Mouse (Mus musculus) hindbrain, embryonic 15.5 days (tissue): ENCODE measurements around the gene Cyfip2. TPM values are rescaled to one million over a fixed set of nuclear protein-coding genes. Genes with fewer than 3 reads are reported as not detected.
A peak's percentile ranks its signal among the peaks of the same experiment; 100 is the strongest.

Source experiments
- ATAC-seq: fragments of 200-750 bp; cut with Nextera tagmentation; 2 replicates; pipeline ENCODE4 v1.8.0; 2017; ENCODE audit warnings: low read depth, moderate number of reproducible peaks, moderate TSS enrichment; ENCODE audit not compliant: low FRiP score
- H3K27ac ChIP-seq: fragments of 300-500 bp; sonication (generic); replicated peaks from 2 replicates; pipeline ENCODE4 v1.5.1; 2015; ENCODE audit warnings: mild to moderate bottlenecking, inconsistent platforms
- H3K27me3 ChIP-seq: fragments of 300-500 bp; sonication (generic); 2 replicates; pipeline ENCODE4 v1.6.1; 2015; ENCODE audit warnings: control low read depth, inconsistent platforms
- H3K36me3 ChIP-seq: fragments of 300-500 bp; sonication (generic); 2 replicates; pipeline ENCODE4 v1.6.1; 2015; ENCODE audit warnings: control low read depth, inconsistent platforms
- H3K4me1 ChIP-seq: fragments of 300-500 bp; sonication (generic); replicated peaks from 2 replicates; pipeline ENCODE4 v1.6.1; 2015; ENCODE audit warnings: control low read depth, inconsistent platforms
- H3K4me2 ChIP-seq: fragments of 300-500 bp; sonication (generic); 2 replicates; pipeline ENCODE4 v1.6.1; 2015; ENCODE audit warnings: moderate library complexity, mild to moderate bottlenecking, inconsistent platforms
- H3K4me3 ChIP-seq: fragments of 300-500 bp; sonication (generic); 2 replicates; pipeline ENCODE4 v1.5.1; 2015; ENCODE audit warnings: mild to moderate bottlenecking, inconsistent platforms
- H3K9ac ChIP-seq: fragments of 300-500 bp; sonication (generic); 2 replicates; pipeline ENCODE4 v1.6.1; 2015; ENCODE audit warnings: inconsistent platforms
- H3K9me3 ChIP-seq: fragments of 300-500 bp; sonication (generic); 2 replicates; pipeline ENCODE4 v1.6.1; 2016; ENCODE audit warnings: control low read depth, inconsistent platforms
- whole genome bisulfite sequencing: fragments of 180-500 bp; shearing (Covaris S2); methylation state at CpG from one replicate; pipeline ENCODE4 v1.1.7; 2015; 5-methylcytosine and 5-hydroxymethylcytosine counted together
- microRNA-seq: library from miRNA; unstranded; fragments of <30 nt; microRNA quantifications from one replicate; pipeline ENCODE4, GENCODE M21; 2016
- polyA plus RNA-seq: library from polyadenylated mRNA; unstranded; fragments of >200 nt; fragmentation: Nextera tagmentation; extraction: Ambion mirVana; gene quantifications from 2 replicates; pipeline ENCODE4 v1.2.1, GENCODE M21; 2015

Cyfip2 gene
- polyA plus RNA-seq, 1 experiment from 2014 or later, result 95.4 TPM

GRCm38 (mm10) chr11:46165866-46166585 lies 146.6 kb downstream of the Cyfip2 start, which contains the start of gene Nipal4:
Nipal4 (minus strand) TSS chr11:46166508.
- H3K4me3 ChIP-seq, result peak within 1 kb of the TSS; percentile 48
- H3K27me3 ChIP-seq, result peaks cover 6% of the 10 kb centered on the region; the same call in 1 of the 2 replicates
- ATAC-seq, result peak; percentile 54
- peak within 1 kb of the TSS; percentile 45 for H3K9ac ChIP-seq
- no peaks in the 10 kb centered on the region for H3K9me3 ChIP-seq
- 2% methylated on average over 40 of the region's 40 CpGs for whole genome bisulfite sequencing
- peaks cover 9% of the 10 kb centered on the region for H3K4me1 ChIP-seq
- no peaks in the 10 kb centered on the region for H3K36me3 ChIP-seq
- peak within 1 kb of the TSS; percentile 96 for H3K4me2 ChIP-seq
- no peak within 1 kb of the TSS for H3K27ac ChIP-seq

GRCm38 (mm10) chr11:46157462-46157861 lies 155.2 kb downstream of the Cyfip2 start:
- Histone ChIP-seq H3K36me3 (no peaks in the 10 kb centered on the region), H3K4me1 (no peaks in the 10 kb centered on the region), H3K4me2 (no peak overlapping the region), H3K27me3 (no peaks in the 10 kb centered on the region), H3K27ac (no peak overlapping the region), H3K4me3 (no peak overlapping the region), H3K9ac (no peak overlapping the region), H3K9me3 (no peaks in the 10 kb centered on the region)
- ATAC-seq, result no peak

- Histone ChIP-seq H3K9me3 (no peaks in the 10 kb centered on the region), H3K36me3 (no peaks in the 10 kb centered on the region), H3K4me3 (no peak overlapping the region), H3K9ac (no peak overlapping the region), H3K27me3 (no peaks in the 10 kb centered on the region), H3K4me2 (no peak overlapping the region), H3K27ac (no peak overlapping the region), H3K4me1 (no peaks in the 10 kb centered on the region)
- no peak for ATAC-seq
- WGBS, result 88% methylated on average over 8 of the region's 8 CpGs
Observed at GRCm38 (mm10) chr11:46156945-46157344, 155.7 kb downstream of the Cyfip2 start.

- WGBS, result 82% methylated on average over 5 of the region's 5 CpGs
- H3K4me3 ChIP-seq, result no peak overlapping the region
- H3K9ac ChIP-seq, result no peak overlapping the region
- no peaks in the 10 kb centered on the region for H3K27me3 ChIP-seq
- no peak for ATAC-seq
- H3K27ac ChIP-seq, result no peak overlapping the region
- H3K36me3 ChIP-seq, result peaks cover 18% of the 10 kb centered on the region
- H3K4me2 ChIP-seq, result no peak overlapping the region
- H3K9me3 ChIP-seq, result no peaks in the 10 kb centered on the region
- H3K4me1 ChIP-seq, result no peaks in the 10 kb centered on the region
Observed at GRCm38 (mm10) chr11:46146619-46147018, 166.0 kb downstream of the Cyfip2 start.

GRCm38 (mm10) chr11:46145163-46145875 lies 167.3 kb downstream of the Cyfip2 start:
- Histone ChIP-seq H3K9me3 (no peaks in the 10 kb centered on the region), H3K27ac (no peak overlapping the region), H3K4me2 (no peak overlapping the region), H3K4me3 (no peak overlapping the region), H3K27me3 (no peaks in the 10 kb centered on the region), H3K36me3 (peaks cover 31% of the 10 kb centered on the region), H3K9ac (no peak overlapping the region), H3K4me1 (no peaks in the 10 kb centered on the region)
- ATAC-seq, result no peak
- WGBS, result 89% methylated on average over 11 of the region's 11 CpGs

Small RNA genes within 50 kb of the gene (microRNA-seq; reads per million reads assigned to microRNA genes)
- gene Mir7239, result not detected

Other genes starting within 250 kb of the Cyfip2 start
- 0.43 and 0.47 TPM in 2 replicates for gene Nipal4, start 146.4 kb downstream of the Cyfip2 start, polyA plus RNA-seq
- gene Fndc9, start 77.3 kb downstream of the Cyfip2 start, polyA plus RNA-seq, result 3.1 and 3.6 TPM in 2 replicates
- gene Itk, start 76.7 kb upstream of the Cyfip2 start, polyA plus RNA-seq, result not detected in 2 replicates
- not detected in 2 replicates for gene Fam71b, start 83.7 kb upstream of the Cyfip2 start, polyA plus RNA-seq
- gene Med7, start 124.1 kb upstream of the Cyfip2 start, polyA plus RNA-seq, result 60.8 and 62.0 TPM in 2 replicates
- gene Havcr2, start 142.1 kb upstream of the Cyfip2 start, polyA plus RNA-seq, result 0.12 and 0.24 TPM in 2 replicates
- not detected in 2 replicates for gene Gm12169, start 211.4 kb upstream of the Cyfip2 start, polyA plus RNA-seq